Mouse (Mus musculus) regulatory T cell (primary cell): ENCODE data around the gene Col9a1.

Experiments used
- in situ Hi-C: fragments of 300-600 bp; cut with MboI, MseI; formaldehyde crosslinking; loops from one replicate; pipeline ENCODE4 v1.15.1; 2025; ENCODE audit warnings: high pct_unique_total_duplicates

Col9a1 gene

GRCm38 (mm10) chr1:24219041-24219440, 41.6 kb downstream of the Col9a1 start:
- in situ Hi-C loops: no loop called here

- in situ Hi-C loops: no loop called here
Measured at GRCm38 (mm10) chr1:24222231-24222630, 44.8 kb downstream of the Col9a1 start.

- in situ Hi-C loops: no loop called here
Measured at GRCm38 (mm10) chr1:24222981-24223612, 45.7 kb downstream of the Col9a1 start.

- in situ Hi-C loops: no loop called here
Measured at GRCm38 (mm10) chr1:24225825-24226526, 48.6 kb downstream of the Col9a1 start.

GRCm38 (mm10) chr1:24226941-24227711, 49.7 kb downstream of the Col9a1 start:
- in situ Hi-C loops: no loop called here

GRCm38 (mm10) chr1:24229552-24229951, 52.1 kb downstream of the Col9a1 start:
- in situ Hi-C loops: no loop called here

GRCm38 (mm10) chr1:24230428-24230827, 53.0 kb downstream of the Col9a1 start:
- in situ Hi-C loops: no loop called here

- in situ Hi-C loops: no loop called here
Measured at GRCm38 (mm10) chr1:24231504-24232270, 54.3 kb downstream of the Col9a1 start.

- in situ Hi-C loops: no loop called here
Measured at GRCm38 (mm10) chr1:24236330-24236729, 58.9 kb downstream of the Col9a1 start.

- in situ Hi-C loops: no loop called here
Measured at GRCm38 (mm10) chr1:24240039-24240691, 62.8 kb downstream of the Col9a1 start.

- in situ Hi-C loops: no loop called here
Measured at GRCm38 (mm10) chr1:24244931-24245330, 67.5 kb downstream of the Col9a1 start.

- in situ Hi-C loops: no loop called here
Measured at GRCm38 (mm10) chr1:24245700-24246375, 68.4 kb downstream of the Col9a1 start.

GRCm38 (mm10) chr1:24248294-24249104, 71.1 kb downstream of the Col9a1 start:
- in situ Hi-C loops: no loop called here

GRCm38 (mm10) chr1:24249105-24249664, 71.8 kb downstream of the Col9a1 start:
- in situ Hi-C loops: no loop called here

- in situ Hi-C loops: no loop called here
Measured at GRCm38 (mm10) chr1:24257961-24258360, 80.6 kb downstream of the Col9a1 start.

- in situ Hi-C loops: no loop called here
Measured at GRCm38 (mm10) chr1:24259419-24259818, 82.0 kb downstream of the Col9a1 start.

- in situ Hi-C loops: no loop called here
Measured at GRCm38 (mm10) chr1:24261181-24261580, 83.8 kb downstream of the Col9a1 start.

GRCm38 (mm10) chr1:24267022-24267421, 89.6 kb downstream of the Col9a1 start:
- in situ Hi-C loops: no loop called here

- in situ Hi-C loops: no loop called here
Measured at GRCm38 (mm10) chr1:24286360-24286759, 109.0 kb downstream of the Col9a1 start.

- in situ Hi-C loops: no loop called here
Measured at GRCm38 (mm10) chr1:24292515-24292914, 115.1 kb downstream of the Col9a1 start.
